Mouse (Mus musculus) gastrocnemius, postnatal 4 days (tissue): Measurements from ENCODE around the gene Ren1. TPM values are rescaled to one million over a fixed set of nuclear protein-coding genes. Genes with fewer than 3 reads are reported as not detected.

ENCODE experiments used
- DNase-seq, 2 experiments: peaks; one replicate each; pipeline ENCODE4 v3.0.0; 2021 to 2022; ENCODE audit warnings: low spot score in 2 of 2, mixed read lengths in 2 of 2
- total RNA-seq, 2 experiments: library from RNA; stranded (reverse); gene quantifications; 2 replicates each; pipeline ENCODE4 v1.2.3; 2021

Gene Ren1
- total RNA-seq, 2 experiments from 2014 or later, result not detected

DNA sequence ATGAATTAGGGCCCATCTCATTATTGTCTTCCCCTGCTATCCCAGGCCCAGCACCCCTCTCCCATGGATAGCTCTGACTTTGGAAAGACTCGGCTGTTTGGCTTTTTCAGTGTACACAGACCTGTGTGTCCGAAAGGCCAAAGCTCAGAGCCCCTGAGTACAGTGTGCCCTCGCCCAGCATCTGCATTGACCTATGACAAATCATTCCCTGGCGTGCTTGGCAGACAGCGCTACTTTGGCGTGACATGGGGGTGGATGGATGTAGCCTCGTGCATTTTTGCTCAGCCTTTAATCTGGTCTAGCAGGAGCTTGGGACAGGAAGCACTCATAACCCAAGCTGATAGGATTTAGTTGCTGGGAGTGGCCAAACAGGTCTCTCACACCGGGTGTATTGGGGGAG is 21.8 kb downstream of the Ren1 start:
- no peak for DNase-seq

DNA sequence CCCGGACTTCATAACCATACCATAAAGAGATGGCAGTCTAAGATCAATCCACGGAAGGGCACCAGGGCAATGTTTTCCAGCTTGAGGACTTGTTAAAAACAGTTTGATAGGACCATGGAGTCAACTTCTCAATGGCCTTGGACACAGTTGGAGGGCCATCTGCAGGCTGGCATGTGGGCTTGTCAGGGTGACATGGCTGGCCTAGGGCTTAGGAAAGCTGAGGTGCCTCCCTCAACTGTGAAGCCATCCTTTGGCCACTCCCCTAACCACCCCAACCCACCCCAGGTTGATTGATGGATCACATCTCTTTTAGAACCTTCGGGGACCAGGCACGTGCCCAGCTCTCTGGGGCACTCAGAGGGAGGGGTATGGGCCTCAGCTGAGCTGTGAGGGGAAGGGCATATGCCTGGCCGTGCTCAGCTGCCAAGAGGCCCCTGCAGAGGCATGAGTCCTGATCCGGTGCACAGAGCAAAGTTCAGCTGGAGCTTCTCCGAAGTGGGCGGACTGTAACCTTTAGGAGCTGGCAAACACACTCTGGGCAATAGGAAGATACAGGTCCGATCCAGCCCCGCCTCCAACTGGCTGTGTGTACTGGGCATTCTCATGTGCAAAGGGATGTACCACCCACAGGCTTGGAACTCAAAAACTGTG is 25.5 kb downstream of the Ren1 start:
- no peak for DNase-seq

DNA sequence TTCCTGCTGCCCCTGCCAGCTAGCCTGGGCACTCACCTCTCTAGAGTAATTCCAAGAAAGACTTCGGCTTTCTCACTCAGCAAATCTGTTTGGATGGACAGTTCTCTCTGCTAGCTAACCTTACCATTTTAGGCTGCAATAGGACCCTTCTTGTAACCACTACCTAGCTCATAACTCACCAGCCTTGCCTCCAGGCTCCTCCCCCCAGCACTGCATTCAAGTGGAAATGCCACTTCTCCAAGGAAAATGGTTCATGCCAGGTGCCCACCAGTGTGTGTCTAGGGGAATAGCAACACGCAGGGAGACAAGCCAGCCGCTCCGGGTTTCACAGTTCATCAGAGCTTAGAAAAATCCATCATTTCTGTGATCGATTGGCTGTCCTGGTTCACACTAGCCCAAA is 27.2 kb downstream of the Ren1 start:
- DNase-seq, result no peak

DNA sequence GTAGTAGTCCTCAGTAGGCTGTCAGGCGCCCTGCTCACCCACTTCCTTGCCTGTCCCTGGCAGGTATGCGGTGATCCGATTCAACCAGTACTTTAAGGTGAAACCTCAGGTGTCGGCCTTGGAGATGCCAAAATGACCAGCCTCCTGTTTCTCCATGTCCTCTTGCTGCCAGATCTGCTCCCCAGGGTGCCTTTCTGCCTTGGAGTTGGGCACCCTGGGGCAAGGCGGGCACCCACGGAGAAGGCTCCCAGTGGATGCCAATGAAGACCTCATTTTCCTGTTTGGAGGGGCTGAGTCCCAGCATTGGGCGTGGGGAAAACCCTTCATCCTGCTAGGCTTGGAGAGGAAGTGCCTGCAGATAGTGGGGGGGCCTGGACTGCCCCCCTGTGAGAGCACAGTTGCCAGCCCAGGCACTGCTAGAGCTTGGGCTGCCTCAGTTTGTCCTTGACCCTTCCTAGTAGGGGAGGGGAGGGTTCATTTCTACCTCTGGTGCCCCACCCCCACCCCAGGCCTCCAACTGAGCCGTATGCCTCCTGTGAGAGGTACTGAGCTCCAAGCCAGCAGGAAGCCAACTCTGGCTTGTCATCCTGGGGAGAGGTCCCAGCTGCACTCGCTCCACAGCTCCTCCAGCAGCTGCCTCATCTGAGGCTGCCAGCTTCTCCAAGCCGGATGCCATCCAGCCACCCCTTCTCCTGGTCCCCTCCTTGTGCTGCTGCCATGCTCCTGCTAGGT is 29.1 kb downstream of the Ren1 start:
- no peak for DNase-seq

DNA sequence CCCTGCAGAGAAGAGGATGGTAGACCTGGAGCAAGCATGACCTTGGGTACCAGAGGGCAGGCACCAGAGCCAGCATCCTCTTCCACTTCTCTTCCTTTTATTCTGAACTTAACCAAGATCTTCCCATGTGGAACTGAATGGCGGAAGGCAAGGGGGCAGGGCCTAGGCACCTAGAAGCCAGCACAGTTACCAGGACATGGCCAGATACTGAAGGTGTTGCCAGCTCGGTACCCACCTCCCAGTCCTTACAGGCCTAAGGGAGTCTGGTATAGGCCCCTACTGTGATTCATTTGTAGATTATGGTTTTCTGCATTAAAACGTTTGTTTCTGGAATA is 29.6 kb downstream of the Ren1 start:
- DNase-seq, result no peak

DNA sequence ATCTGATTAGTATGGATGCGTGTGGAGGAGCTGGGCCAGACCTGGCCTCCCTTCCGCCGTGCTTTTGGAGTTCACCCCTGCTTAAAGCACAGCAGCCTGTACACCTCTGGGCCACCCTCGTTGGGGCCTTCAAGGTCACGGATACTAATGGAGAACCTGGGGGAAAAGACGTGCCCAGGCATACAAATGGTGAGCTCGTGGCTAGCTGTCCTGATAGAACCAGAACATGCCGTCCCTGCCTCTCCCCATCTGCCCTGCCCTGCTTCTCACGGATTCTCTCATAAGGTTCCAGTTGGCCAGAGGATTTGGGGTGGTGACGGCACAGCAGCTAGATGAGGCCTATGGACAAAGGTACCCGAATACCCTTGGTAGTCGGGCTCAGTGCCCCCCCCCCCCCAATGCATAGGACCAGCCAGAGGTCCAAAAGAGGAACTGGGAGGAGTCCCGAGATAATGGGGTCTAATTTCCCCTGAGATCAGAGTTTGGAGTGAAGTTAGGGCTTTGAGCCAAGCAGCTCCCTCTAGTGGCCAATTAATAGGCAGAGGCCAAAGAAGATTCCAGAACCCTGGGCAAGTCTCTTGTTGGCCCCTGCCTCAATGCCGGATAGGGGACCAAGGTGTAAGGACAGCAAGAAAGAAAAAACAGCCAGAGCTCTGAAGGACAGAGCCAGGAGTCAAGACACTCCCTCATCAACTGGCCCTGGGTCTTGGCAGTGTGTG is 30.2 kb downstream of the Ren1 start:
- DNase-seq, result peak in 1 of 2 experiments; percentile 43

DNA sequence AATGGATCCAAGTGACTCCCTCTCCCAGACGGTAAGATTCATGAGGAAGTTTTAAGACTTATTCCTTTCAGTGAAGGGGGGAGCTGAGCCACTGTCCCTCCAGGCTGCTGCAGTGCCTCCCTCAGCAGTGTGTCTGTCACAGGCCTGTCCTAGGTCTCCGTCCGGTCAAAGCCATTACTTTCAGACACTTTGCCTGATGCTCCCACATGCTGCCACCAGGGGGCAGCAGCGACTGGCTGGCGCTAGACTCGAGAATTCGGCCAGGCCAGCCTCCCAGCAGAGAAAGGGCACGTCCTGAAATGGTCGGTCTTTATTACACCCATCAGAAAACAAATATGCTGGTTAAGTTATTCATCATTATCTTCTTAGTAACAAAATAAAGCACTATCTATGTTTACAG is 31.7 kb downstream of the Ren1 start:
- DNase-seq, result peak in 1 of 2 experiments; percentile 52

DNA sequence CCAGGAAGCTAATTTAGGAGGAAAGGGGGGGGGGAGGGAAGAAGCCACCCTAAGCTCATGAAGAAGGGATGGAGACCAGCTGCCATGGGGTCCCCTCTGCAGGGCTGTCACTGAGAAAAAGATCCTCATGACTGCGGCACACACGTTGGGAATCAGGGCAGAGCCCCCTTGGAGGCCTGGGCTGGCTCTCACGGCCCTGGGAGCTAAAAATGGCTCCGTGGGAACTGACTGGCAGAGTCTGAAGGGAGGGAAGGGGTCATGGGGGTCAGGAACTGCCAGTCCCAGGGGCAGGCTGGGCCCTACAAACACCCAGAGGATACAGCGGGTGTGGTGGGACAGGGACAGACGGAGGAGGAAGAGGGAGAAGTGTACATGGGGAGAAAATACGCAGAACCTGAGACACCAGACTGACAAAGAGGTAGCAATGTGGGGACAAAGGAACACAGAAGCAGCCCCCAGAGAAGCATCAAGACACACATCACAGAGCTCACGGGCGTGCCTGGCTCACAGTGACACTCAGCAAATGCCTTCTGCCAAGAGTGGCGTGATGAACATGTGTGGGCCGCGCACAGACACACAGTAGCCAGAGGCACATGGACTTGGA is 32.3 kb downstream of the Ren1 start:
- no peak for DNase-seq

DNA sequence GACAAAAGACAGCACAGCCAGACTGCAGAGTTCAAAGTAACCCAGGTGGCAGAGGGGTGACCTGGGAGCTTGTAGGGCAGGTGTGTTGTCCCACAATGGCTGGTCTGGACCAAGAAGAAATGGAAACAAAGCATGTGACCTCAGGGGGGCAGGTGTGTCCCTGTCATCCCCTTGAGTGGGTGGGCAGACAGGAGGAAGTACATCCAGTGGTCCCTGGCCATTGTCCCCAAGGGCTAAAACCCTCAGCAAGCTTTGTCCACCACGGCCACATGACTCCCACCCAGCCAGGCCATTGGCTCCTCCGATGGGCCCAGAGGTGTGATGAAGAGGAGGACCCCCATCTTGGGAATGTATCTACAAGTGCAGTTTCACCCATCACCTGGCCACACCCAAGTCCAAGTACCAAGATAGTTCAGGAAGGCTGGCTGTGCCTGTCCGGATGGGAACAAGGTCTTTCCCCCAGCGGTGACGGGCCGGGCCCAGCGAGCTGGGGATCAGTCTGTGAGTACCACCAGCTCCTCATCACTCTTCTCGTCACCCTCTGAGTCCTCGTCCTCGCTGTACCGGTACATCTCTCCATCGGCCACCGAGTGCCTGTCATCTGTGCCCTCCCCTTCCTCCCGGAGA is 33.0 kb downstream of the Ren1 start:
- no peak for DNase-seq

DNA sequence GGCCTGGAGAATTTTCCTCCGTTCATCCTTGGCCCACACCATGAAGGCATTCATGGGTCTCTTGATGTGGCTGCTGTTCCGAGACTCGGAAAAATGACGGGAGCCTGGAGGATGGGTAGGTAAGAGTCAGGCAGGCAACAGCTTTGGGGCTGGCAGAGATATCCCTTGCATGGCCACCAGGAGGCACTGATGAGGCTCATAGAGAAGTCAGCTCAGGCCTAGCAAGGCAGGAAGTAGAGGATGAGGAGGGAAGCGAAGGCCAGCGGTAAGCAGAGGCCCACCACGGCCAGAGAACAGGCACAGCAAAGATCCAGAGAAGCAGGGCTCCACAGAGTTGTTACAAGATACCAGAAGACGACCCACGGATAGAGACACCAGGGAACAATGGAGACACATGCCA is 35.2 kb downstream of the Ren1 start:
- peak in 1 of 2 experiments; percentile 67 for DNase-seq

DNA sequence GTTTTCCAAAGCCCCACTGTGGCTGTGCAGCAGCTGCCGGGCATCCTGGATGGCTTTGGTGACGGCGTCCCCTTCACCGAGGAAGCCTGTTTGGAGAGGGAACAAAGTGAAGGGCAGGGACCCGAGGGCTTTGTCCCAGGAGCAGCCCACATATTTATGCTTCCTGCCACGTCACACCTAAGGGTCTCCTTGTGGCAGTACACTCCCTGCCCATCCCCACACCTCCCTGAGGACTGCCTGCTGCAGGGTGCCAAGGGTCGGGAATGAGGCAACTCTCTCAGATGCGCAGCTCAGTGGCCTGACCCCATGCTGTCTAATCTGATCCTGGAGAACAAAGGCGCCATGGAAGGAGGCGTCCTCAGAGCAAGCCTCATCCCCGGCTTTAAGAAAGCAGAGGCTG is 35.9 kb downstream of the Ren1 start:
- DNase-seq, result no peak

DNA sequence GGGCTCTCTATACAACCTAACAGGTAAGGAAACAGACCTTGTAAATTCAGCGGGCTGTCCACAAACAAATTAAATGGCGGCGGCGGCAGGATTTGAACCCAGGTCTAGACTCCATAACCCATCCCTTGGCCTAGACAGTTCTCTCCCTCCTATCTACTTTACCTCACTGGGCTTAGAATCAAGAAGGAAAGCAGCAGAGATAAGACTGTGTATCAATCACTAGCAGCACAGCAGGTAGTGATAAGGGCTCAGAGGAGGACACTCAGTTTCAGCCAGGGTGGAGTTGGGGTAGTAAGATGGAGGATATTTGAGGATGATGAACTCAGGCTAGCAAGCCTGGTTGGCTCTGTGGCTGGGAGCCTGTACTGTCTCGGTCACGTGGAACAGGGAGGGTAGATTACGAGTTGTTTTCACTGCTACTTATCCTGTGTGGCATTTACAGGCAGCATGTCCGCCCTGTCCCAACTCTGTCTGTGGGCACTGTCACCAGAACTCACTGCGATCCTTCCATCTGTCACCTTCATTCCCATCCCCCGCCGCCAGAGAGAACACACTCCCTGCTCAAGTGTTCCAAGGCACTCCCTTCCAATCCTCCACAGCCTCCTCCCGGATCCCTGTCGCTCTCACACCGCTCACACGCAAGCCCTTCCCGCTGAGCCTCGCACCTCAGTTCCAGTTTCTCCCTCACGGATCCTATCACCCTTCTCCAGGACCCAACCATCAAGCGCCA is 37.4 kb downstream of the Ren1 start:
- DNase-seq, result no peak

DNA sequence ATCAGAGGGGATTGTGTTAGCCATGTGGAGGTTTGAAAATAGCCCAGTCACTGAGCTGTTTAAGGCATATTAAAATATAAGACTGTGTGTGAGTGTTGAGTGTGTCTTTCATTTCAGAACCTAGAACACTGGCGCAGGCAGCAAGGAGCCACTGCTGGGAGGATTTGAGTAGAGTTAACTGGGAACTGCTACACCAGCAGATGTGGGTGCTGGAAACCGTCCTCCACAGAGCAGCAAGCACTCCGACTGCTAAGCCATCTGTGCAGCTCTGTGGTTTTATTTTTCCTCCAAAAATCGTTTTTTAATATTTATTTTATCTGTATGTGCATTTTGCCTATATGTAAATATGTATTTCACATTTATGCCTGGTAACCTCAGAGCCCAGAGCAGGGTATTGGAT is 44.4 kb downstream of the Ren1 start:
- DNase-seq, result no peak

DNA sequence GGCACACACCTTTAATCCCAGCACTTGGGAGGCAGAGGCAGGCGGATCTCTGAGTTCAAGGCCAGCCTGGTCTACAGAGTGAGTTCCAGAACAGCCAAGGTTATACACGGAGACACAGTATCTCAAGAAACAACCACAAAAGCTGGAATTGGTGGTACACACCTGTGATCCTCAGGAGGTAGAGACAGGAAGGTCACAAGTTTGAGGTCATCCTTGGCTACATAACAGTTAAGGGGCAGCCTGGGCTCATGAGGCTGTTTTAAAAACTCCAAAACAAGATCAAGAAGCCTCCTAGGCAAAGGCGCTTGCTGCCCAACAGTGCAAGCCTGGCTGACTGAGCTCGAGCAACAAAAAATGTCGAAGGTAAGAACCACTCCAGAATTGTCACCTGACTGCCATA is 46.4 kb downstream of the Ren1 start:
- DNase-seq, result no peak

DNA sequence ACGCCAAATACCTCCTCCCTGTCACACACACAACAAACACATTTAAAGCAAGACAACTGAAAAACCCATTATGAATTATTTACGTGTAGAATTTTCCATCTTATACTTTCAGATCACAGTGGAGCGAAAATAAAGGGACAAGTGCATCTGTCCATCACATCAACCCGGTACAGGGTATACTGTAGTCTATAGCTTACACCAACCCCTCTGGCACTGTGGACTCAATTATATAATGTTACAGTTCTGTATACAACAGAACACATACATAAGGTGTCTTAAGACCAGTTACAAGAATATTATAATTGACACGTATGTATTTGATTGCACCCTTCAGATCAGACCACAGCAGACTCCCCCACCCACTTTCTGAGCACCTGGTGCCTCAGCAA is 46.8 kb downstream of the Ren1 start:
- no peak for DNase-seq

DNA sequence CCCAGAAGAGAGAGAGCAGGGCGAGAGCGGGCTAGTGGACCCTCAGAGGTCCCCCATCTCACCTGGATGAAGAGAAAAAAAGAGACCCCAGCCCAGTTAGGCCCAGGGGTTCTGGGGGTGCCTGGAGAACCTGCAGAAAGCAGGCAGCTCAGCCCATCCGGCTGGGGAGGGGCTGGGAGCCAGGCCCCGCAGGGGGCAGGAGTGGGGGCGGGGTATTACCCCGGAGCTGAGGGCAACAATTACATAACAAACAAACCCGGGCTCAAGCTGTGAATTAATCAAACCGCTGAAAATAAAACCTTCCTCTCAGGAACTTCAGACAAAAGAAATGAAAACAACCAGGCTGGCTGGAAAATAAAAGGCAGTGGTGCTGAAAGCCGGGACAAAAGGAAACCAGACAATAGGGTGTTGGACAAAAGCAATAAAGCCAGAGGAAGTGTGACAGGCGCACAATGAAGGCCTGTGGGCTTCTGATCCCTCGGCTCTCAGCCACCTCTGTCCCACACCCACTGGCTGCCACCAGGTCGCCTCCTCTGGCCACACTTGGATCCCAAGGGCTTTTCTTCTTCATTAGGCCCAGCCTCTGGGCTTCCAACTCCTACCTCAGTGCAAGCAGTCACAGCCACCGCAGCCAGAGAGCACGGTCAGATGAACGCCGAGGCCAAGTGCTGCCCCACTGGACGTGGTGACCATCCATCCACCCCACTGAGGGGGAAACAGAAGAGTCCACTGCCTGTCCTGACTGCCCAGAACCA is 47.4 kb downstream of the Ren1 start:
- DNase-seq, result no peak

DNA sequence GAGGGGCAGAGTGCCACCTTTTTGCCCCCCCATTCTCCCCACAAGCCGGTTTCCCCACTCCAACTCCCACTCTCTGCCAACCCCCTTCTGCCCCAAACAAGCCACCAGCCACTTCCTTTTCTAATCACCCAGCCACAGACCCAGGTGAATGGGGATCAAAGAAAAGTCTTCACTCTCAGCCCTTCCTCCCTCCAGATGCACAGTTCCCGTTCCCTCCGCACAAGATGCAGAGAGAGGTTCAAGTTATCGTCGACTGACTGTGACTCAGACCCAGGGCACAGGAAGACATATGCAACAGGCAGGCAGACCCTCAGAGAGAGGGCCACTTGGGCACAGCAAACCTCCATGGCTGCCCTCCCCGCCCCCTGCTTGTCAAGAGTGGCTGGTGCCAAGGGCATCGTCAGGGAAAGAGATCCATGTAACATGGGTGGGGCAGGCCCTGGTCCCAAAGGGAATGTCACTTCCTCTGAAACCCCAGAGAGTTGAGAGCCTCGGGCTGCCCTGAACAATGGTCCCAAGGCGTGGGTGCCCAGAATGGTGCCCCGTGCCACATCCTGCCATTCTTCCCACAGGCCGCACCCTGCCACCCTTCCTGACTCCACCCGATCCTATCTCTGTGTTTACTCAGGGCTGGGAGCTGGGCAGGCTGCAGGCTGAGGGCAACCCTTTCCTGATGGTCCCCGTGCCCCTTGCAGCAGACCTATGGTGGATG is 49.9 kb downstream of the Ren1 start:
- DNase-seq, result no peak

DNA sequence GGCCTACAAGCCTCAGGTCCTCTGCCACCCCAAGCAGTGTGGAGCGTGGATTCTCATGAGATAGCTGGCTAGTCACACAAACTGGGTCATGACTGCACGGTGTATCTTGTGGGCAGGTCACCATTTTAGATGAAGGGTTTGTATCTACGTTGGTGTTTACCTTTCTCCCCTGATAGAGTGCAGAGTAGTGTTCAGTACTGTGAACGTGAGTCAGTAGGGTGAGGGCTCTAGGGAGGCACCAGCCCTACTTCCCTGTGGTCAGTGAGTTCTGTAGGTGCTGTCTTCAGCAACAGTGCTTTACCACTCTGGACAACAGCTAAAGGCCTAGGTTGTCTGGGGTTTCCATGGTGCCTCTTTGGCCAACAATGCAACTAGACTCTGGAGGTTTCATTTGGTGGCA is 53.7 kb downstream of the Ren1 start:
- DNase-seq, result no peak

DNA sequence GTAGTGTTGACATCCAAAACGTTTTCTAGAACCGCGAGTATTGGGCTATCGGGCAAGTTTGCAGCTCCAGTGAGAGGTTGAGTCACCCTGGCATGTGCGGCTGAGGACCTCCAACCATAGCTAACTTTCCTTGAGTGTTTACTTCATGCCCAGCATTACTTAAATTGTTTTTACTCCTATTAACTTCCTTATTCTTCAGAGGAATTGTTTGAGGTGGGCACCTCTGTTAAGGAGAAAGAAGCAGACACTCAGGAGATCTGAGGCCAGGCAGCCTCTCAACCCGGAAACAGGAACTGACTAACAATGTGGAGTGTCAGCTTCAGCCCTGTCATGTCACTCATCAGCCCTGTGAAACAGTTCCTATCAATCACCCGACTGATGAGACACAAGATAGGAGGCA is 56.3 kb downstream of the Ren1 start:
- DNase-seq, result no peak

DNA sequence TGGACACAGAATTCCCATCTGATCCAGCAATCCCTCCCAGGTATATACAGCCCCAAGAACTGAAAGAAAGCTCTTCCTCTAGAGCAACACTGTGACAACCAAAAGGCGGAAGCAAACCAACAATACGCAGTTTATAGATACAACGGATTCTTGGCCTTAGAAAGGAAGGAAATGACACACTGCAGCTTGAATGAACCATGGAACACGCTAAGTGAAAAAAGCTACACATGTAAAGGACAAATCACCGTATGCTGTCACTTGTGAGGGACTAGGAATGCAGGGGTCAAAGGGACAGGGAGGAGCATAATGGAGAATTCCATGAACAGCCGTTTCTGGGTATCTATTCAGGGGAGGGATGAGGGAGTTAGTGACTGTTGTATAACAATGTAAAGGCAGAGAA is 57.1 kb downstream of the Ren1 start:
- DNase-seq, result no peak
